Mouse (Mus musculus): ENCODE data around the gene Olfr872. TPM values are rescaled to one million over a fixed set of nuclear protein-coding genes. Genes with fewer than 3 reads are reported as not detected.

Olfr872 gene
- not detected for polyA plus RNA-seq (2015; fragmentation: Illumina TruSeq; extraction: RNeasy Lipid Tissue Mini Kit (QIAGEN cat#74804); ENCODE audit: insufficient read depth, low replicate concordance)

GRCm38 (mm10) chr9:20236819-20237218, at the start of gene Olfr872:
TSS of gene Olfr872 (plus strand) at chr9:20237119.

DNA sequence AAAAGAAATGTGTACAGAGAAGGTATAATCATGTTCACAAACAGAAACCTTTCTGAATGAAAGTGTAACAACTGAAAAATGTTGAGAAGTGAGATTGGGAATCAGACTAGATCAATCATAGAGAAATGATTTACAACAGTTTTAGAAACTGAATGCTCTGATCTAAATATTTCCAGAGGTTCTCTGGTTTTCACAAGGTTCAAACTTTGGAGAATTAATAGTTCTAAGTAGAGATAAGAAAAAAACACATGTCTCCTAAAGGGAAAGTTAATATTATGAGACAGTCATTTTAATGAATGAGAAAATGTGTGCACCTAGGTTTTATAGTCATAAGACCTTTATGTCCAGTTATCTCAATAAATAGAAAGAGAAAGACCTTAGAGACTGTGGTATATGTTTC, 25.0 kb upstream of the Olfr872 start, which contains the start of gene Olfr871:
TSS of gene Olfr871 (plus strand) at position 301 of the 400 bp plus-strand sequence.

DNA sequence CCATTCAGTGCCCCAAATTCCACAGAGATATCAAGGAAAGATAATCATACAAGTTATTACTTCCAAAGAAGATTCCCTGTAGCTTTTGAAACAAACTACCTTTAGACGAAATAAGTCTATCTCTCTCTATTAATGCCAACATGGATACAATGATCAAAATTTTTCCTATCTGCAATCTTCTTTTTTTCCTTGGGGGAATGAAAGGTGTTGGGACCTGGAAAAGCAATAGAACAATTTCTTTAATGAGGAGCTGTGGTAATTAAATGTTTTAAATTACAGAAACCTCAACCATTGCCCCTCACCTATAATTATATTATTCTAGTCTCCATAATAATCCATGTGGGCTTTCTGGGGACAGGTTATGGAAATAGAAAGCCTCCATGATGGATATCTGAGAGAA, 45.1 kb downstream of the Olfr872 start, which contains the start of gene Olfr39:
TSS of gene Olfr39 (plus strand) at position 301 of the 400 bp plus-strand sequence.

GRCm38 (mm10) chr9:20298232-20298631, 61.3 kb downstream of the Olfr872 start, which contains the start of gene Olfr873:
TSS of gene Olfr873 (plus strand) at chr9:20298532.

Other genes starting within 250 kb of the Olfr872 start
- not detected for gene Olfr866, start 209.1 kb upstream of the Olfr872 start, polyA plus RNA-seq (2015; fragmentation: Illumina TruSeq; extraction: RNeasy Lipid Tissue Mini Kit (QIAGEN cat#74804); ENCODE audit: insufficient read depth, low replicate concordance)
- gene Olfr867, start 179.6 kb upstream of the Olfr872 start, polyA plus RNA-seq (2015; fragmentation: Illumina TruSeq; extraction: RNeasy Lipid Tissue Mini Kit (QIAGEN cat#74804); ENCODE audit: insufficient read depth, low replicate concordance), result not detected
- gene Olfr868, start 138.5 kb upstream of the Olfr872 start, polyA plus RNA-seq (2015; fragmentation: Illumina TruSeq; extraction: RNeasy Lipid Tissue Mini Kit (QIAGEN cat#74804); ENCODE audit: insufficient read depth, low replicate concordance), result not detected
- not detected for gene Olfr869, start 108.1 kb upstream of the Olfr872 start, polyA plus RNA-seq (2015; fragmentation: Illumina TruSeq; extraction: RNeasy Lipid Tissue Mini Kit (QIAGEN cat#74804); ENCODE audit: insufficient read depth, low replicate concordance)
- gene Olfr870, start 63.1 kb upstream of the Olfr872 start, polyA plus RNA-seq (2015; fragmentation: Illumina TruSeq; extraction: RNeasy Lipid Tissue Mini Kit (QIAGEN cat#74804); ENCODE audit: insufficient read depth, low replicate concordance), result not detected
- not detected for gene Olfr871, start 24.9 kb upstream of the Olfr872 start, polyA plus RNA-seq (2015; fragmentation: Illumina TruSeq; extraction: RNeasy Lipid Tissue Mini Kit (QIAGEN cat#74804); ENCODE audit: insufficient read depth, low replicate concordance)
- gene Olfr39, start 45.2 kb downstream of the Olfr872 start, polyA plus RNA-seq (2015; fragmentation: Illumina TruSeq; extraction: RNeasy Lipid Tissue Mini Kit (QIAGEN cat#74804); ENCODE audit: insufficient read depth, low replicate concordance), result not detected
- gene Olfr873, start 61.4 kb downstream of the Olfr872 start, polyA plus RNA-seq (2015; fragmentation: Illumina TruSeq; extraction: RNeasy Lipid Tissue Mini Kit (QIAGEN cat#74804); ENCODE audit: insufficient read depth, low replicate concordance), result not detected
- gene Olfr18, start 99.0 kb downstream of the Olfr872 start, polyA plus RNA-seq (2015; fragmentation: Illumina TruSeq; extraction: RNeasy Lipid Tissue Mini Kit (QIAGEN cat#74804); ENCODE audit: insufficient read depth, low replicate concordance), result not detected
- 18.1 TPM for gene Zfp560, start 148.1 kb downstream of the Olfr872 start, polyA plus RNA-seq (2015; fragmentation: Illumina TruSeq; extraction: RNeasy Lipid Tissue Mini Kit (QIAGEN cat#74804); ENCODE audit: insufficient read depth, low replicate concordance)
- 32.2 TPM for gene Zfp26, start 223.0 kb downstream of the Olfr872 start, polyA plus RNA-seq (2015; fragmentation: Illumina TruSeq; extraction: RNeasy Lipid Tissue Mini Kit (QIAGEN cat#74804); ENCODE audit: insufficient read depth, low replicate concordance)

Measured in spleen, adult 10 weeks (tissue).